Mouse (Mus musculus): ENCODE data around the gene Pacrg.

- TF ChIP-seq CTCF (IDR thresholded peaks at IDR 0.05; ENCODE audit: extremely low read depth, insufficient read depth, low read length) (no peak), POLR2A (IDR thresholded peaks at IDR 0.05; ENCODE audit: extremely low read depth, insufficient read depth, low read length) (no peak)
These were observed 440.4 kb downstream of the Pacrg start for GRCm38 (mm10) chr17:10399706-10400105.
